Mouse (Mus musculus): Measurements from ENCODE around the gene Tjp2.

The Tjp2 gene

DNA sequence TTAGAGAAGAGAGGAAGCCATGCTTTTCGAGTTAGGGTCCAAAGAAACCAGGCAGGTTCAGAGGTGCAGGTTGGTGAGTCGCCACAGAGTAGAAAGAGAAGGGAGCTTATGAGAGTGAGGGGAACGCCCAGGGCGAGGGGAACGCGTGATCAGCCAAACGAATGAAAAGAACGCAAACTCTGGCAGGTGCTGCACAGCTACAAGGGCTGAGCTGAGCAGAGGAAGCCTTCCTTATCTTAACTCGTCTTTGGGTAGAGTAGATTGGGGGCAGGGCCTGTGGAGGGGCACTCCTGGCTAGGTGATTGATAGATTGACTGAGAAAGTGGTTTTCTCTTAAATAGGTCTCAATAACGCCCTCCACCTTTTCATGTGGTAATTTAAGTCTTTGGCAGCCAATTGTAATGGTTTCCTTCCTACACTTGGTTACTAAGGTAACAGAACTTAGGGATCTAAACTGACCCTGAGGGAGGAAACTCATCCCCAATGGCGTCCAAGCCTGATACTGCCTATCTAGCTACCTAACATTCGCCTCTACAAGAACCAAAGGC, 160.4 kb downstream of the Tjp2 start:
- DNase-seq (ENCODE audit: low read depth, low spot score), result no peak

DNA sequence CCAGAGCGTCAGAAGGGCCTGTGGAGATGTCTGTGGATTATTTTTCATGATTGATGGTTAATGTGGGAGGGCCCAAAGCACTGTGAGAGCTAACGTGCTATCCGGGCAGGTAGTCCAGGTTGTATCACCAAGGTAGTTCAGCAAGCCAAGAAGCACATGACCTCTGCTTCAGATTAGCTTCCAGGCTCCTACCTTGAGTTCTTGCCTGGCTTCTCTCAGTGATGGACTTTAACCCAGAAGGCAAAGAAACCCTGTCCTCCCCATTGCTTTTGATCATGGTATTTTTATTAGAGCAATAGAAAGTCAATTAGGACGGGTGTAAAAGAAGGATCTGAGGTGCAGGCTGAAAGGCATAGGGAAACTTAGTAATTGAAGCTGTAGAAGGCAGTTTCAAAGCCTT, 161.2 kb downstream of the Tjp2 start:
- DNase-seq (ENCODE audit: low read depth, low spot score), result no peak

DNA sequence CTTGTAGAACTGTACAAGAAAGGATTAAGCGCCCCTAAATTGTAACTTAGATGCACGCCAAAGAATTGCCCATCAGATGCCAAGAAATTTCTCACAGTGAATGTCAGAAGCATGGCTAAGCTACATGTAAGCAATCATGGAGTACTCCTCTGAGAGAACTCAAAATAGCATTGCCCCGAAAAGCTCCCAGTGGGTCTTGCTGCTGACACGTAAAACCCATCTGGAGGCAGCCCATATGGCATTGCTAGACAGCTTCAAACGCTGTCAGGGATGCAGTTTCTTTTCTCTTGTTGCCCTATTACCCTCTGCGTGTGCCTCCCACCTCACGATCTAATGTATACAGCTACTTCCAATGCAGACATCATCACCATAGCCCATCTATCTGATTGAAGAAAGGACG, 166.0 kb downstream of the Tjp2 start:
- no peak for DNase-seq (ENCODE audit: low read depth, low spot score)

DNA sequence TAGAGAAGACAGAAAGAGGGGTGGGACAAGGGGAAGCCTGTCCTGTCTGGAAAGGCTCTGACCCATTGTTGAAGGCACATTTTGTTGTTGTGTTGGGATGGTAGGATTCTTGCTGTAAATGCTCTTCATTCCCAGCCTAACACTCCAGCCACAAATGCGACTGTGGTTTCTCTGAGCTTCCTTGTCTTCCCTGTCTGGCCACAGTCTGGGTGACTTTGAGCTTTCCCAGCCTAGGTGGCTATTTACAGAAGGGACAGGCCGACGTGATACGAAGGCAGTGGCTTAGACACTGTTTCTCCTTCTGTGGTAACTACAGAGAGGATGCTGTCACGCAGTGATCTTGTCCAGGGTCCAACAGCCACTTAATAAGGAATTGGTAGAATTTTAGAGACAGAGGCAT, 166.8 kb downstream of the Tjp2 start:
- DNase-seq (ENCODE audit: low read depth, low spot score), result no peak

DNA sequence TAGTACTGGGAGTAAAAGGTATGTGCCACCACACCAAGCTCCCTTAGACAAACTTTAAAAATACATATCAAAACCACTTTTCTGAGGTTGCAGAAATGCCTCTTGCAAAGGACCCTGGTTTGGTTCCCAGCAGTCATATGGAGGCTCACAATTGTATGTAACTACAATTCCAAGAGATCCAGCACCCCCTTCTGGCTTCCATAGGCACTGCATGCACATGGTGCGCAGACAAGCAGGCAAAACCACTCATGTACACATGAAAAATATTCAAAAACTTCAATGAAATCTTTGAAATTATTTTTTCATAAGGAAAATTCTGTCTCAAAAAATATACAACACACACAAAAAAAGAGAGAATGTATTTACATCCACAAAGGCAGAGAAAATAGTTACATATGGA, 167.9 kb downstream of the Tjp2 start:
- DNase-seq (ENCODE audit: low read depth, low spot score), result no peak

DNA sequence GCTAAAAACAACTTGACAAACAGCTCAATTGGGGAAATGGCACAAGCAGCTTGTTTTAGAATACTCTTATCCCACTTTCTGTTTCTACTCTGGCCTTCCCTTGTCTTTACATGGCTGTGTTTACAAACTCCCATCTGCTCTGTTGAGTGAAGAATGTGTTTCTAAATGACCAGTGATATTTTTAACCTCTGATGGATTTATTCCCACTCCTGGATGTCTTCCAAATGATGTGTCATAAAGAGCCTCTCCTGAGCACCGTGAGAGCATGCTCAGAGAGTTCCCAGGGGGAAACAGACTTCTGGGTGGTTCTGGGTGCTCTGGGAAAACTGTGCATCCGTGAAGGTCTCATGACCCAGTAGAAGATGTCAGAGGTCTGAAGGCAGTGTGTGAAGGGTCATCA, 169.9 kb downstream of the Tjp2 start:
- DNase-seq (ENCODE audit: low read depth, low spot score), result no peak

DNA sequence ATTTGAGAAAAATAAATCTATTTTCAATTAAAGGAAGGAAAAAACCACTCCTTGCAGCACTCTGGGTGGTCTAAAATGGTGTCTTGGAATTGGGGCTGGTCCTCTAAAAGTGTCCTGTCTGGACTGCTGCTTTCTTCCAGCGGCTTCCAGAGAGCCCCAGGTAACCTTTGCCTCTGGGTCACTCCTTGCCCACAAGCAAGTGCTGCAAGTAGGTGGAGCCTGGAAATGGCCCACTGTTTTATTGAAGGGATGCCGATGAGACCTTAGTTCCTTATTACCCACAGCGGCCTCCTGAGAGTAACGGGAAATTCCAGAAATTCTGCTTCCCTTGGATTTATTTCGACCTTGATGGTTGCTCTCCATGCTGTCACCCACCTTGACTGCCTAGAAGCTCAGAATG, 170.6 kb downstream of the Tjp2 start:
- no peak for DNase-seq (ENCODE audit: low read depth, low spot score)

DNA sequence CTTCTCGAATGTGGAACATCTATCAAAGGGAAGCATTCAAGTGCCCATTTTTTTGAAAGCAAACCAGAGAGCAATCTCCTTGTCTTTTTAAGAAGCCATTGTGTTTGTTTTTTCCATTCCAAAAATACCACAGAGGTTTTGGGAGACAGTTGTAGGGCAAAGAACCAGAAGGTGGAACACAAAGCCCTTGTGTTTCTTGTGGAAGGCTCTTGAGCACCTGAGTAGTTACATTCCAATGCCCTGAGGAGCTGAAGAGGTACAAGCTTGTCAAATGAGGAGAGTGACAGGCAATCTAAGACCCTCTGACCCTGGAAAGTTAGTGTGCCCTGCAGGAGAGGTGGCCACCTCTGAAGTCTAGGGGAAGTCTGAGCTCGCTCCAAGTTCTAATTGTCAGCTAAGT, 174.3 kb downstream of the Tjp2 start:
- DNase-seq (ENCODE audit: low read depth, low spot score), result no peak

DNA sequence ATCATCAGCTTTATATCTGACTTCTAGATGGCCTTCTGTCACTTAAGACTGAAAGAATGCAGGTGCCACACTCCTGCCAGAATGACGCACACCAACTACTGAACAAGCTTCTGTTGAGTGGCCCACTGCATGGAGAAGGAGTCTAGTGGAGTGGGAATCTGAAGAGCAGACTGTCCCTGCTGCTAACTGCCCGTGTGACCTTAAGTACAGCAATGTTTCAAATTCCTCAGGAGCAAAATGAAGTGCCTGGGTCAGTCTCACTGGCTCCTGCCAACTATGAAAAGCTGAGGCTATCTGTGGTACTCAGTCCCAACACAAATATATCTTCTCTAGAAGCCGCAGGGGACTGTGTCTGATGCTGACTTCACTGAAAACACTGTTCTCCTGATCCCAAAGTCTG, 175.5 kb downstream of the Tjp2 start:
- DNase-seq (ENCODE audit: low read depth, low spot score), result no peak

DNA sequence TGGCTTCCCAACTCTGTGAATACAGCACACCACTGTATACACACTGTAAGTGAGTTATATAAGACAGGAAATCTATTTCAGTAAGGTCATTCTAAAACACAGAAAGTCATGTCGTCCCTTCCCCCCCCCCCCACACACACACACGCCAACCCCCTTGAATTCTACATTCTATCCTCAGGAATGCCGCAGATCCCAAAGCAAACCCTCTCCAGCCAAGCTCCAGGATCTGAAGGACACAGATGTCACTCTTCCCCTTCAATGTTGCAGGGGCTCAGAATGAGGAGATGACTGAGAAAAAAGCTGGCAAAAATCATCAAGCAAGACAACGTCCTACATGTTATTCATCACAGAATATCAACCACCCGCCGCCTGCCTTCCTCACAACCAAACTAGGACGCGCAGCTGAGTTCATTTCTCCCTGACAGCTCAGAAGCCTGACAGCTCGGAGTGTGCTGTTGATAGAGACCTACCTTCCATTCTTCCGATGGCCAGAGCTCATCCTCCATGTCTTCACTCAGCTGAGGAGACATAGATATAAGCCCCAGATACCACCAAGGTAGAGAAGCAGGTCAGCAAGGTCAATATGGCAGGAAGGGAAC, 178.3 kb downstream of the Tjp2 start:
- DNase-seq (ENCODE audit: low read depth, low spot score), result no peak
